Mouse (Mus musculus): Measurements from ENCODE around the gene Ankrd22. TPM values are rescaled to one million over a fixed set of nuclear protein-coding genes. Genes with fewer than 3 reads are reported as not detected.

Ankrd22 gene
- polyA plus RNA-seq, 1 experiment: 2.5 TPM

GRCm38 (mm10) chr19:34181234-34181633 is 15.4 kb upstream of the Ankrd22 start:
- DNase-seq (ENCODE audit: low read depth): no peak

DNA sequence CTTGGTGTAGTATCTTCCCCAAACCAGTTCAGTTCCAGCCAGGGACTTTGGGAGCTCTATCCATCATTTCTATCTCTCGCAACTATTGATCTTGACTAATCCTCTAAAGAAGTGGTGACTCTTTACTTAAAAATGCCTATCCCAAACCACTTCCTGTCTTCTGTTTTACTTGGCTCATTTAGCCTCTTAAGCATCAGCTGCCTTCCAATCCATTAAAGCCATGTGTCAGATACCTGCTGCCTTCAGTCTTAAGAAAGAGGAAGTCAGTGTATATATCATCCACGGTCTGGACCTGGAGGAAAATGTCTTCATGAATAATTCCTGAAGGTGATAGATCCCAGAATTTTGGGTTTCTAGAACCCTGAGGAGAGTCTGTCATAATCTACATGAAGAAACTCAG is 14.5 kb upstream of the Ankrd22 start:
- no peak for DNase-seq (ENCODE audit: low read depth)

GRCm38 (mm10) chr19:34179136-34179535 is 13.3 kb upstream of the Ankrd22 start:
- no peak for DNase-seq (ENCODE audit: low read depth)

- no peak for DNase-seq (ENCODE audit: low read depth)
These were observed 8.2 kb upstream of the Ankrd22 start for GRCm38 (mm10) chr19:34174004-34174403.

GRCm38 (mm10) chr19:34171167-34171566 is 5.3 kb upstream of the Ankrd22 start:
- DNase-seq (ENCODE audit: low read depth): no peak

DNA sequence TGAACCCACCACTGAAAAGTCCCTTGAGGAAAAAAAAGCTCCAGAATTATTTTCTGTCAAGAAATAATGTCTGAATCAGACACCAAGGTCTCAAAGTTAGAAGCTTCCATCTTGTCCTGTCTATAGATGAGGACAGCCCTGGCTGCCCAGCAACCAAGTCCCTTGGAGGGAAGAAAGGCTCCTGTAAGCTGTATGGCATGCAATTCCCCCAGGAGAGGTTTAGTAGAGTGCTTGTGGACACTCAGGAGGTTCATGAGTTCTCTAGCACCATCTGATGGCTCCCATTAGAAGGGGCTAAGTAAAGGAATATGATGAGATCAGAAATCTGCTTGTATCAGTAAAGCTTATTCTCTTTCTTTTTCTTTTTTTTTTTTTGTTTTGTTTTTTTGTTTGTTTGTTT is 3.3 kb upstream of the Ankrd22 start:
- no peak for DNase-seq (ENCODE audit: low read depth)

GRCm38 (mm10) chr19:34167896-34168661 is 2.2 kb upstream of the Ankrd22 start:
- no peak for DNase-seq (ENCODE audit: low read depth)

- no peak for DNase-seq (ENCODE audit: low read depth)
These were observed 533 bp upstream of the Ankrd22 start for GRCm38 (mm10) chr19:34166386-34166785.

DNA sequence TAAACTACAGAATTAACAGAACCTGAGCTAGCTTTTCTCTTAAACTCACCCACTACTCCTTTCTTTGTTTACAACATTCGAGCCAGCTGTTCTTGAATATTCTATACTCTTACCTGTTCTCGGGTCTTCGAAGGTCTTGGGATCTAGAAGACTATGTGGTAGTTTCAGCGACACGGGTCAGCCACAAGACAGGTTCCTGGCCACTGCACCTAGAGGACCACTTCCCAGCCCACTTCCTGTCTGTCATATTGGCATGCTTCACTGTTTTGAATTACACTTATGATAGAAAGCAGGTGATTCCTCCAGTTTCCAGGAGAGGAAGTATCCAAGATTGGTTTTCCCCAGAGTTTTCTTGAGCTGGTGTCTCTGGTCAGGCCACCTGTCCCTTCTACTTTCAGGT is 3.2 kb downstream of the Ankrd22 start:
- no peak for DNase-seq (ENCODE audit: low read depth)

GRCm38 (mm10) chr19:34153263-34154144 is 12.3 kb downstream of the Ankrd22 start:
- DNase-seq (ENCODE audit: low read depth): no peak

DNA sequence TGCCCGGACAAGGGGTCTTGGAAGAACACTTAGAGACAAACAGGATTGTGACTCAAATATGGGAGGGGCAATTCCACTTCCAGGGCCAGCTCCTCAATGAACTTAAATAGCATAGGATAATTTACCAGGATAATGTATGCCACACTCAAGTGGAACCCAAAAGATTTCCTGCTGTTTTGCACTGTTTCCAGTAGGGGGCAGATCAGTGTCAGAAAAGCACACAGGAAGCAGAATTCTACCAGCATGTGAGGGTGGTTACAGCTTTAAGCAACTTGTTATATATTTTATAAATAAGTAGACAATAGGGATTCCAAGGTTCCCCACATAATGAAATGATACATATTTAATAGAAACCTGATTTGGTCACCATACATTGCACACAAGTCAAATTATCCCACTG is 13.9 kb downstream of the Ankrd22 start:
- DNase-seq (ENCODE audit: low read depth): no peak

GRCm38 (mm10) chr19:34148421-34148820 is 17.4 kb downstream of the Ankrd22 start:
- no peak for DNase-seq (ENCODE audit: low read depth)

GRCm38 (mm10) chr19:34139431-34140046 is 26.3 kb downstream of the Ankrd22 start:
- no peak for DNase-seq (ENCODE audit: low read depth)

GRCm38 (mm10) chr19:34138720-34139430 is 27.0 kb downstream of the Ankrd22 start:
- DNase-seq (ENCODE audit: low read depth): no peak

DNA sequence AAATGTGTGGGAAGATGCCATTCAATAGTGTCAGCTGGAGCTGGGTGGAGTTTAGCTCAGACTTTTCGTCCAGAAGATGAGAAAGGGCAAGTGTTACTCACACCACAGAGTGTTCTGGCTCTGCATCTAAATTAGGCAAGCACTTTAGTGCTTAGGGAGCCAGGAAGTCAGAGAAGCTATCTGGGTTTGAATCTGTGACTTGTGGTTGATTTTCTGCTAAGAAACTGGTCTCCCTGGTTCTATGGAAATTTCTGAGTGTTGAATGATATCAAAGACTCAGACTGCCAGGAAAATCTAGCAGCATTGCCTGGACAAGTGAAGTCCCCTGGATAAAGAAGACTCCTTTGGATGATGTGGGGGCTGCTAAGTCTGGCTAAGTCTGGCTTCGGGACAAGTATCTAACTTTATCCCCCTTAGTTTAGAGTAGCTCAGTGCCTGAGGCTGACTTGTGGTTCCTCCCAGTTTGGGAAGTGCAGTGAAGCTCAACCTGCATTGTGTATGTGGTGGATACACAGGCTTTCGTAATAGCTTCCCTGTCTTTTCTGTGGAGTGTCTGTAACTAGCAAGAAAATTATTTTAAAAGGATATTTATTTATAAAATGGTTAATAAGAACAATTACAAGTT is 45.6 kb downstream of the Ankrd22 start:
- DNase-seq (ENCODE audit: low read depth): peak; percentile 80

GRCm38 (mm10) chr19:34119653-34120052 is 46.2 kb downstream of the Ankrd22 start:
- DNase-seq (ENCODE audit: low read depth): no peak

- DNase-seq (ENCODE audit: low read depth): peak; percentile 97
These were observed 46.8 kb downstream of the Ankrd22 start for GRCm38 (mm10) chr19:34119102-34119501.

DNA sequence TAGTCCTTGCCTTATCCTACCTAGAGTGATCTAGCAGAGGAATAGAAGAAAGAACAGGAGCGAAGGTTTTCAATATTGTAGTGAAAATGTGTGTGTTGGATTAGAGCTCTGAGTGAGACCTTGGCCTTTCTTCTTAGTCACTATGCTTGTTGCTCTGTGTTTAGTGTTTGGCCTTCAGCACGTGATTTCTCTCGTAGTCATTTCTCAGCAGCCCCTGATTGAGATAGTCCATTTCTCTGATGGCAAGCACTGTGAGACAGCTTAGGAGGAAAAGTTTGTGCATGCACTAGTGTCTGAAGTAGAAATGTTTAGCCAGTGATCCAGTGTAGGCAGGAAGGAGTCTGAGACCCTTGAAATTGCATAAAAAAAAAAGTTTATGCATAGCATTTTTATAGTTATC is 61.0 kb downstream of the Ankrd22 start:
- no peak for DNase-seq (ENCODE audit: low read depth)

GRCm38 (mm10) chr19:34101888-34102287 is 64.0 kb downstream of the Ankrd22 start:
- DNase-seq (ENCODE audit: low read depth): no peak

DNA sequence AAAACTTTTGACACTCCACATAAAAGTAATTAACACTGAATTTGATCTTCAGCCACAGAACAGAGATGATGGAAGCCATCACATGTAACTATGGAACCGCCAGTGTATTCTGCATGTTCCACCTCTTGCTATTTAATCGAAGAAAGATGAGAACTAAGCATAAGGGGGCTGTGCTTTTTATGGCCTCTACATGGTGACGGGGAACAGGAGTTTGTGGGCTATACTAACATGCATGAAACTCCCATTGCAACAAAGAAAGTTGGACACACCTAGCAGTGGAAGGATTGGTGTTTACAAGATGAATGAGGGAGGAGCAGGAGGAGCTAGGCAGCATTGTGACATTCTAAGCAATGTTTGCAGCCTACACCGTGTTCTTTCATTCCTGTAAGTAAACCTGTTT is 65.2 kb downstream of the Ankrd22 start, which contains the start of gene Lipm:
TSS of gene Lipm (plus strand) at position 301 of the 400 bp plus-strand sequence.
- no peak for DNase-seq (ENCODE audit: low read depth)

- DNase-seq (ENCODE audit: low read depth): peak; percentile 93
These were observed 69.6 kb downstream of the Ankrd22 start for GRCm38 (mm10) chr19:34096228-34096627.

All from gonadal fat pad, adult 2 months (tissue).